Mouse (Mus musculus) gastrocnemius, adult 18-20 months (tissue): ENCODE measurements at regions not wholly inside any gene's neighbourhood (a gene's known extent, or its start where the extent isn't known, plus 50 kb on each side); places are given as distances from the start of the nearest gene placed in this dataset.
"Not testable (repeated sequence)": the region's sequence is repeated elsewhere in the genome, so short reads cannot be mapped to it uniquely, and the experiment has no call there.

Experiments used
- DNase-seq: peaks from one replicate; pipeline ENCODE4 v3.0.0; 2021; ENCODE audit warnings: low spot score

- DNase-seq, result no peak
Observed at GRCm38 (mm10) chr7:87096500-87096899, 100.6 kb downstream of the Vmn2r79 start.

DNA sequence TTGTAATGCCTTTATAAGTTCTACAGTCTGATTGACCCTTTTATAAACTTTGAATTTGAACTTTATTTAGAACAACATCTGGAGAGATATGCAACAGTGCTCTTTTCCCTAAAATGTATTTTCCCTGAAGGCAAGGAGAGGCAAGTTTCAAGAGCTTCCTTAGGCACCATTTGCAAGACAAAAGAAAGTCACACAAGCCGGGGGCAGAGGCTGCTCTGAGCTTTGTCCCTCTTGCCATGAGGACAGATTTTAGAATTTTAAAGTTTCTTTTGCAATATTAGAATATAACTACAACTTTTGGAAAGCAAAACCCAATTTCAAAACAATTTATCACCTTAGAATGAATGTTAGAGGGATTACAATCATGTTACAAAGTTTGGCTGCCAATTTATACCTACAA lies 103.7 kb downstream of the Vmn2r79 start:
- DNase-seq, result not testable (repeated sequence)

DNA sequence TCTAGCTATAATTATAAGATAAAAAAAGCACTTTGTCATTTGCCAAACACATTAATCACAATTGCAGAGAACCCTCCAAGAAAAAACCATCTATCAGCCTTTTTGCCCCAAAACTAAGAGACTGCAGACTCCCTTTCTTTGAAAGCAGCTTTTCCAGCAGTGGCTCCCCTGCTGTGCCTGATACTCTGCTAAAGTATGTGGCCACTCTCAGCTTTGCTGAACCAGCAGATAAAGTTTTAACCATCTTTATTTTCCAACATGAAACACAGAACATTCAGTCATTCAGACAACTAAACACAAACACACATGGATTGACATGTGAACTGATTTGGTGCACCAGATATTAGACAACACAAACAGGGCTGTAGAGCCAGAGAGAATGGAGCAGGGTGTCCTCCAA lies 104.5 kb downstream of the Vmn2r79 start:
- DNase-seq, result not testable (repeated sequence)

GRCm38 (mm10) chr7:87101281-87101680 lies 105.4 kb downstream of the Vmn2r79 start:
- not testable (repeated sequence) for DNase-seq

DNA sequence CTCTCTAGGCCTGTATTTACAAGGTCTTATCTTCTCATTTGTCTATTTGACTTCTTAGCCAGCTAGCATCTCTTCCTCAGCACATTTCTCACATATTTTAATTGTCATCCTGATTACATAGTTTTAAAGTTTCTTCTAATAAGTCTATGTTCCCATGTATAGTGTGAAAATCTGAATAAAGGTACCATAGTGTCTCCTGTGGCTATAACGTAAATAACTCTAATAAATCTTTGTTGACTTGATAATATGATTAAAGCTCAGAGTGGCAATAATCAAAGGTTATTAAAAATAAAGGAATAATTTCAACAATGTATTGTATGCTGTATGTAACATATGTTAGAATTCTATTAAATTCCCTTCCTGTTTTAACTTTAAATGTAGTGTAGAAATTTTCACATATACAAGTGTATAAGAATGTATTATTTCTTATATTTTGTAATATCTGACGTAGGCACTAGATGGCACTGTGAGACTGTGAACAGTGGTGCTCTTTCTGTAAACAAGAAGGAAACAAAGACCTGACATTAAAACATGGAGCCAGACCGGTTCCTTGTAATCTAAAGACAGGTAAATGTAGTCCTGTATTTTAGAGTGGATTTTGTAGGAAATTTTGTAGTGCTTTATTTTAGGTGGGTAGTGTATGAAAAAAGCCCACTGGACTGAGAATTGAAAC lies 114.5 kb downstream of the Vmn2r79 start:
- DNase-seq, result peak; percentile 1

GRCm38 (mm10) chr7:87110985-87111372 lies 115.1 kb downstream of the Vmn2r79 start:
- no peak for DNase-seq

DNA sequence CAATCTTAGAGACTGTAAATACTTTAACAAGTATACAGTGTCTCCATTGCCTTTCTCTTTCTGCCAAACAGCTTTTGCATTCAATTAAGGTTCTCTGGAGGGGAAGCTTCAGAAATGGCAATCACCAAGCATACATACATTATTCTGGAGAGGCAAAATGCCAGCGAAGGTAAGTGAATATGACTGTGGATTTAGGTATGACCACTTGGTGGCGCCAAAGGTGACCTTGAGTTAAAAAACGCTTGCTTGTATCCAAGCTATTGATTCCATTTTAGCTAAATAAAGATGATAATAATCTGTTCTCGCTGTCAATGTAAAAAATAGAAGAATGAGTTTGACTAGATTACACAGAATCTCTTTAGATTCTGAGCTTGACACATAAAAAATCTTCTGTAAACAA lies 117.7 kb downstream of the Vmn2r79 start:
- DNase-seq, result peak; percentile 3

DNA sequence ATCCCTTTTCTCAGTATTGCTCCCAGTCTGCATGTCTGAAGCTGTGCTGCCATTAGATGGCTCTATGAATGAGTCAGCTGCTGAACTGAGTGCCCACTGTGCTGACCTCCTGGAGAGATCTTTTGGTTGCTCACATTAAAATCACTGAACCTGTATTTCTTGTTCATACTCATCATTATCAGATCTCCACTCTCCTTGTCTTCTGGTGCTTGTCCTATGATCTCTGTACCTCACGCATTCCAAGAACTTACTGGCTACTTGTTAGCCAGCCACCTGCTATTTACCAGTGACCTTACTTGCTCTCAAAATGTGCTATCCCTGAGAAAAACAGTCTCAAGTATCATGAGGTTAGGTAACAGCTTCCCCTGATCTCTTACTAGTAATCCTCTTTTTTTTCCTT lies 123.4 kb upstream of the Nox4 start:
- no peak for DNase-seq

- DNase-seq, result no peak
Observed at GRCm38 (mm10) chr7:87145896-87146295, 100.0 kb upstream of the Nox4 start.

DNA sequence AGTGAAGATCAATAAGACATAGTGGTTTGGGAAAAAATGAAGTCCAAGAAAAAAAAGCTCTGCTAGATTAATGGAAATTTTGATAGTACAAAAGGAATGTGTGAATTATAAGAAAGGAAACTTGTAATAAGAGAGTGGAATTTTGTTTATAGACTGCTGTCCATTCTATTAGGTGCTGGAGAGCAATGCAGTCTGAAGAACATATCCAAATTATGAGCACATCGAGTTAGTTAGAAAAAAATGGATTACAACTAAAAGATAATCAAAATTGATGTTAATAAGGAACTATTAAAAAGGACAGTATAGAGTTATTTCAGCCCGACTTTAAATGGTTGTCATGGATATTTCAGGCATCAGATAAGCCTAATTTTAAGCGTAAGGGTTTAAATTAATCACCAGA lies 98.2 kb upstream of the Nox4 start:
- no peak for DNase-seq

DNA sequence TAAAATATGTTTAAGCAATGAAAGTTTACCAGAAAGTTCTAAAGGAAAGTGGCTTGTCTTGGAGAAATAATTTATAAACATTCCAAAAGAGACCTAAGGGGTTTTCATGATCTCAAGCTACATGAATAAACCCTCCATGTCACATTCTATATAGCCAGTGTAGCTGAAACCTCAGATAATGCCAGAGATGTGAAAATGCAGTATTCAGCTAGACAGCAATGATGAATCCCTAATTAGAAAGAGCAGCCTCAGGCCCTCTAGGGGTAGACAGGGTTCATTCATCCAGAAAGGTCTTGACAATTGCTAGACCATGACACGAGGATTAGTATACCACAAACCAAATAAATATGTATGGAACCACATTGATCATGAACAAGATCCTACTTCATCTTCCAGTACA lies 97.2 kb upstream of the Nox4 start:
- DNase-seq, result no peak

DNA sequence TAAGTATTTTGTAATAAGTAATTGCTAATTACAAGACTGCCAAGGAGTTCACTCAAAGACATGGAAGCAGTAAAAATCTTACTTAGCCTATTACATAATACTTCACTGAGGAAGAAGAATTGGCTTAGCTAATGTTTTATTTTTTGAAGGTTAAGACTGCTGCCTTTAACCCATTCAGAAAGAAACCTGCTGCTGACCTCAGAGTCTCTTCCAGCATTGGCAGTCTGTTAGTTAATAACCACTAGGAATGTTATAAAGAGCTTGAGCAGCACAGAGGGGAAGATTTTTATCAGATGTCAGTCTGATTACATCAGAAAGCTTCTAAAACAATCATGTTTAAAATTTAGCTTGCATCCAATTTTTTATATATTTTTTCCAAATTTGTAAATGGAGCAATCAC lies 94.9 kb upstream of the Nox4 start:
- DNase-seq, result no peak

- DNase-seq, result no peak
Observed at GRCm38 (mm10) chr7:87186443-87187153, 59.3 kb upstream of the Nox4 start.

DNA sequence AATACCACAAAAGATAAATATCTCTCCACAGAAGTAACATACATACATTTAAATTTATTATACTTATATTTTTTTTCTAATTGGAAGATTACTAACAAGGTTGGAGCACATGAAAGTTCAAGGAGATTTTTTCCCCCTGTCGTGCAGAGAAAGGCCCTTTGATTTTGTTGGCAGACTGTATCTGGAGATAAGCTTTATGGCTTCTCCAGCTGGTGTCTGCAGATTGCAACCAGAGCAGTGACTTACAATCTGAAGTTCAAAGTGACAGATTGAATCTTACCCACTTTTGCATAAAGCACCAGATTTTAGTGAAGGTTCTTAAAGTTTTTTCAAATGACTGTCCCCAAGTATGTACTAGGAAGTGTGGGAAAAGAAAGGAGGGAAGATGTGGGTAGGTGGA lies 50.2 kb upstream of the Nox4 start:
- no peak for DNase-seq
